Mouse (Mus musculus) c-Kit-negative CD71-positive TER-119-positive erythroid progenitor cells, embryonic 14.5 days (primary cell): ENCODE data around the gene Olfr591.
"Not testable (repeated sequence)": the region's sequence is repeated elsewhere in the genome, so short reads cannot be mapped to it uniquely, and the experiment has no call there.

Experiments
- DNase-seq: peaks from one replicate; pipeline ENCODE4 v3.0.0-alpha.2; 2013; ENCODE audit warnings: low read depth, low spot score

Olfr591 gene

GRCm38 (mm10) chr7:103178240-103178639, at the start of gene Olfr591:
Gene Olfr591, minus strand, starts transcription at chr7:103178340.
- no peak for DNase-seq

- DNase-seq = no peak
Measured at GRCm38 (mm10) chr7:103216696-103217095, 38.6 kb upstream of the Olfr591 start, which contains the start of gene Olfr594. Gene Olfr594, plus strand, starts transcription at chr7:103216996.

- not testable (repeated sequence) for DNase-seq
Measured at GRCm38 (mm10) chr7:103212050-103212449, 33.9 kb upstream of the Olfr591 start.

GRCm38 (mm10) chr7:103211562-103211961, 33.4 kb upstream of the Olfr591 start, which contains the start of gene Olfr593:
Gene Olfr593, plus strand, starts transcription at chr7:103211862.
- DNase-seq = no peak

GRCm38 (mm10) chr7:103184503-103184902, 6.4 kb upstream of the Olfr591 start, which contains the start of gene Olfr592:
Gene Olfr592, plus strand, starts transcription at chr7:103184803.
- not testable (repeated sequence) for DNase-seq

- DNase-seq = no peak
Measured at GRCm38 (mm10) chr7:103169697-103170096, 8.4 kb downstream of the Olfr591 start.

- DNase-seq = no peak
Measured at GRCm38 (mm10) chr7:103156256-103156655, 21.9 kb downstream of the Olfr591 start, which contains the start of gene Olfr589. Gene Olfr589, minus strand, starts transcription at chr7:103156356.

- no peak for DNase-seq
Measured at GRCm38 (mm10) chr7:103140579-103140978, 37.6 kb downstream of the Olfr591 start, which contains the start of gene Olfr588-ps1. Gene Olfr588-ps1, plus strand, starts transcription at chr7:103140879.

GRCm38 (mm10) chr7:103125538-103125937, 52.6 kb downstream of the Olfr591 start, which contains the start of gene Olfr586:
Gene Olfr586, minus strand, starts transcription at chr7:103125638.
- DNase-seq = no peak

GRCm38 (mm10) chr7:103119406-103119805, 58.7 kb downstream of the Olfr591 start:
- DNase-seq = no peak
